Mouse (Mus musculus) macrophage (primary cell): Measurements from ENCODE around the gene March7. TPM values are rescaled to one million over a fixed set of nuclear protein-coding genes. Genes with fewer than 3 reads are reported as not detected.

Source experiments
- H3K27ac ChIP-seq: fragments of 350-480 bp; formaldehyde crosslinking; 2 replicates; pipeline ENCODE4 v1.9.0; 2021
- H3K36me3 ChIP-seq: fragments of 350-480 bp; formaldehyde crosslinking; 2 replicates; pipeline ENCODE4 v1.9.0; 2021; ENCODE audit errors: inconsistent target
- H3K4me3 ChIP-seq: fragments of 350-480 bp; formaldehyde crosslinking; 2 replicates; pipeline ENCODE4 v1.9.0; 2021; ENCODE audit errors: inconsistent target
- H3K79me2 ChIP-seq: fragments of 350-480 bp; formaldehyde crosslinking; 2 replicates; pipeline ENCODE4 v1.9.0; 2021; ENCODE audit errors: inconsistent target
- WGBS: methylation state at CpG from one replicate; pipeline ENCODE4 v1.1.7; 2026; ENCODE audit warnings: inconsistent platforms; ENCODE audit not compliant: missing documents; 5-methylcytosine and 5-hydroxymethylcytosine counted together
- polyA plus RNA-seq: library from polyadenylated mRNA; stranded (reverse); fragments of 250-400 nt; gene quantifications from 3 replicates; pipeline ENCODE4 v1.2.4, GENCODE M21; 2018; ENCODE audit warnings: inconsistent platforms

Gene March7
- polyA plus RNA-seq, 1 experiment from 2014 or later, result 40.1 TPM

DNA sequence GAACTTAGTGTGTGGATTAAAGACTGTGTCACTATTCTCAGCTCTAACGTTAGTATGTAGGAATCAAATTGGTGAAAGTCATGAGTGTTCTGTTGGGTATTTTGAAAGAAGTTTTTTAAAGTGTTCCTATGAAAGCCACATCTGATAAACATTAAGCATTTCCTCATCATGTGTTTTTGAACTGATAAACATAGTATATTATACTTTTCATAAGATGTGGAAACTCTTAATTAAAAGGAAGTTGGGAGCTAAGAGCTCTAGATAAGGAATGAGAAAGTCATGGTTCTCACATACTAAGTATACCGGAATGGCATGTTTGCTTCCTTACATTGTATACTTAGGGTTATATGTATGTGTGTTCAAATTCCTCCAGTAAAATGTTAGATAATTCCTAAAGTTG, 20.7 kb downstream of the March7 start:
- Histone ChIP-seq H3K79me2 (peaks cover 96% of the 10 kb centered on the region), H3K27ac (no peak overlapping the region), H3K4me3 (no peak overlapping the region), H3K36me3 (peaks cover 54% of the 10 kb centered on the region)
- WGBS, result 84% methylated on average over 2 of the region's 2 CpGs

DNA sequence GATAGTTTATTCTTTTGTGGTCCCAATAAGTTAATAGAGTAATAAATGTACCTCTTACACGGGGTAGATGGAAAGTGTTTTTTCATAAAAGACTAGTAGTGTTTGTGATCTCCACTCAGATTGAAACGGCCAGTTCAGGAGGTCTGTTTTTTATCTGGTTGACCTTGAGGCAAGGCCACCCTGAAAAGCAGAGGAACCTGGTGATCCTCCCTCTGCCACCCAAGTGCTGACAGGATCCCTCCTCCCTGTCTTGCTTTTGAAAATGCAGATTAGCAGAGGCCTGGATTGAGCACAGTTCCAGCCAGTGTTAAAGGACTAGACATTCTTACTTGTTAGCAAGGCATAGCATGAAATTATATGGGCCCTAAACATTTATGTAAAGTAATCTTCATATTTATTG, 23.5 kb downstream of the March7 start:
- peaks cover 72% of the 10 kb centered on the region for H3K79me2 ChIP-seq
- 86% methylated on average over 2 of the region's 2 CpGs for WGBS
- H3K4me3 ChIP-seq, result no peak overlapping the region
- H3K27ac ChIP-seq, result no peak overlapping the region
- peaks cover 82% of the 10 kb centered on the region for H3K36me3 ChIP-seq

- WGBS, result 93% methylated on average over 7 of the region's 7 CpGs
- Histone ChIP-seq H3K79me2 (peaks cover 59% of the 10 kb centered on the region), H3K4me3 (no peak overlapping the region), H3K36me3 (peaks cover 92% of the 10 kb centered on the region), H3K27ac (no peak overlapping the region)
These were observed 24.8 kb downstream of the March7 start for GRCm38 (mm10) chr2:60234506-60234905.

DNA sequence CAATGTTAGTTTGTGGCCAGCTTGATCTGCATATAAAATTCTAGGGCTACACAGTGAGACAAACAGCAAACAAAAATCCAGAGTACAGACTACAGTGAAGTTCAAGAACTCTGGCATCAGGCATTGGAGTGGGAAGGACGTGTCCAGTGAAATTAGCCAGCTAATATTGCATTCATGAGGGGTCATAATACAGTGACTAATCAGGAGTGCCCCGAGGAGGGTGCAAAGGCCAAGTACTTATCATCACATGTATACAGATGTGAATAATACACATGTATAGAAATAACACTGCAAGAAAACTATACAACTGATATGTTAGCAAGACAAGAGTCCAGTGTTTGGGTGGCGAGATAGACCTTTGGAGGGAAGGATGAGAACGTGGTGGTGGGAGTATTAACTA, 43.1 kb downstream of the March7 start:
- H3K27ac ChIP-seq, result no peak overlapping the region
- H3K4me3 ChIP-seq, result no peak overlapping the region
- WGBS, result 95% methylated on average over 4 of the region's 4 CpGs
- H3K79me2 ChIP-seq, result no peaks in the 10 kb centered on the region
- H3K36me3 ChIP-seq, result peaks cover 24% of the 10 kb centered on the region; the same call in 1 of the 2 replicates

- Histone ChIP-seq H3K36me3 (peaks cover 24% of the 10 kb centered on the region; the same call in 1 of the 2 replicates), H3K79me2 (no peaks in the 10 kb centered on the region), H3K4me3 (no peak overlapping the region), H3K27ac (no peak overlapping the region)
These were observed 43.8 kb downstream of the March7 start for GRCm38 (mm10) chr2:60253506-60253905.

- peaks cover 10% of the 10 kb centered on the region; the same call in 1 of the 2 replicates for H3K36me3 ChIP-seq
- no peaks in the 10 kb centered on the region for H3K79me2 ChIP-seq
- no peak overlapping the region for H3K27ac ChIP-seq
- H3K4me3 ChIP-seq, result no peak overlapping the region
- 71% methylated on average over 1 of the region's 2 CpGs for WGBS
These were observed 47.1 kb downstream of the March7 start for GRCm38 (mm10) chr2:60256751-60257150.

- H3K79me2 ChIP-seq, result no peaks in the 10 kb centered on the region
- no peak overlapping the region for H3K4me3 ChIP-seq
- WGBS, result 92% methylated on average over 5 of the region's 5 CpGs
- H3K36me3 ChIP-seq, result peaks cover 3% of the 10 kb centered on the region; the same call in 1 of the 2 replicates
- no peak overlapping the region for H3K27ac ChIP-seq
These were observed 49.5 kb downstream of the March7 start for GRCm38 (mm10) chr2:60259186-60259585.

DNA sequence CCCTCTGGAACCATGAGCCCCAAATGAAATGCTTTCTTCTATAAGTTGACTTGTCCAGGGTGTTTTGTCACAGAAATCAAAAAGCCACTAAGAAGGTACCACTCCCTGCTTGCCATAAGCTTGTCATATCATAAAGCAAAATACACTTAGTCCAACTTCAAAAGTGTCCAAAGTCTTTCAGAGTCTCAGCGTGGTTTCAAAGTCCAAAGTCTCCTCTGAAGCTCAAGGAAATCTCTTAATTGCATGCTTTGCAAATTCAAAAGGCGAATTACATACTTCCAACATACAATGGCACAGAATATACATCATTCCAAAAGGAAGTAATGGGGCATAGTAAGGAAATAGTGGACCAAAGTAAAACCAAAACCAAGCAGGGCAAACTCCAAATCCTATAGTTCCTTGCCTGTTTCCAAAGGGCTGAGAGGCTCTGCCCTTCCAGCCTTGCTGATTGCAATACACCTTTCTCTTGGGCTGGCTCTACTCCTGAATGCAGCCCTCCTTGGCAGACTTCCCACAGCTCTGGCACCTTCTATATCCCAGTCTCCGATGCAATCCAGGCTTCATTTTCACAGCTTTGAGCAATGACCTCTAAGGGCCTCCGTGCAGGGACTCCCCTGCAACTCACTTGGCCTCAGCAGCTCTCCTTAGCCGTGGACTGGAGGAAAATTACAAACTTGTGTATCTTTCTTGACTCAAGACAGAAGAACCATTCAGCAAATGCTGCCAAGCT, 51.1 kb downstream of the March7 start:
- H3K4me3 ChIP-seq, result no peak overlapping the region
- H3K27ac ChIP-seq, result no peak overlapping the region
- no peaks in the 10 kb centered on the region for H3K79me2 ChIP-seq
- 94% methylated on average over 5 of the region's 5 CpGs for WGBS
- no peaks in the 10 kb centered on the region; the same call in 1 of the 2 replicates for H3K36me3 ChIP-seq

DNA sequence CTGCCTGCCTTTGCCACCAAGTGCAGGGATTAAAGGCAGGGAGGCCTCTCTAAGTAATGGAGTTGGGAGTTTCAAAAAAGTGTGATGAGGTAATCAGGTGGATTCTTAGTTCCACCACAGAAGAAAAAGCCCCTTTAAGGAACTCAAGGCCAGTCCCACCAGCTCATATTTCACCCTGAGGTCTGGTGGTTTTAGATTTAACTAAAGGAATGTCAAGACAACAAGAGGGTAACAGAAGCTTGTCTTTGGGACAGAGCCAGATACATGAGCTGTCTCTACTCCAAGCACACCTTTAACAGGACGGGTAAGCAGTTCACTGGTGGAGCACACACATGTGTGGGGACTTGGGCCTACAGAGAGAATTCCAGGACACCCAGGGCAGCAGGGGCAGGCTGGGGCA, 57.9 kb downstream of the March7 start:
- no peaks in the 10 kb centered on the region for H3K79me2 ChIP-seq
- no peak overlapping the region for H3K27ac ChIP-seq
- H3K36me3 ChIP-seq, result no peaks in the 10 kb centered on the region
- no peak overlapping the region for H3K4me3 ChIP-seq
- WGBS, result 100% methylated on average over 1 of the region's 1 CpGs

DNA sequence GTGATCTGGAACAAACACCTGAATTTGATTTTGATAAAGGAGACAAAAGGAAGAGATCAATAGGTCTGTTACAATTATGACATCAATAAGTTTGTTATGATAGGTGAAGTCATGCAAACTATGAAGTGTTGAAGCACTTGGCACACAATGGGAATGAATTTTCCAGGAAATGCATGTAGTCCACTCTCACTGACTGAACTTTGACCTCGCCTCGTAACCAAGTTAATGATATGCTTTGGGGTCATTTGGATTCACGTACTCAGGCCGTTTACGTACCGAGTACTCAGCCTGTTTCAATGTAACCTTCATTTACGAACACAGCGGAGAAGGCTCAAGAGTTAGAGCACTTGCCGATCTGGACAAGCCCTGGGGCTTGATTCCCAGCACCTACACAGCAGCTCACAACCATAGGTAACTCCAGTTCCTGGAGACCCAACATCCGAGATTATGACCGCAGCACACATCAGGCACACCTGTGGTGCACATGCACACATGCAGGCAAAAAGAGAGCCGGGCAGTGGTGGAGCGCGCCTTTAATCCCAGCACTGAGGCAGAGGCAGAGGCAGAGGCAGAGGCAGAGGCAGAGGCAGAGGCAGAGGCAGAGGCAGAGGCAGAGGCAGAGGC, 60.3 kb downstream of the March7 start:
- WGBS, result 96% methylated on average over 9 of the region's 14 CpGs
- H3K36me3 ChIP-seq, result no peaks in the 10 kb centered on the region
- H3K4me3 ChIP-seq, result no peak overlapping the region
- no peaks in the 10 kb centered on the region for H3K79me2 ChIP-seq
- H3K27ac ChIP-seq, result no peak overlapping the region

GRCm38 (mm10) chr2:60278627-60279026, 68.9 kb downstream of the March7 start:
- H3K27ac ChIP-seq, result no peak overlapping the region
- no peak overlapping the region for H3K4me3 ChIP-seq
- H3K79me2 ChIP-seq, result peaks cover 19% of the 10 kb centered on the region; the same call in 1 of the 2 replicates
- H3K36me3 ChIP-seq, result no peaks in the 10 kb centered on the region
- 27% methylated on average over 4 of the region's 4 CpGs for WGBS

- WGBS, result 90% methylated on average over 2 of the region's 4 CpGs
- H3K27ac ChIP-seq, result no peak overlapping the region
- no peak overlapping the region for H3K4me3 ChIP-seq
- H3K79me2 ChIP-seq, result peaks cover 19% of the 10 kb centered on the region; the same call in 1 of the 2 replicates
- no peaks in the 10 kb centered on the region for H3K36me3 ChIP-seq
These were observed 72.9 kb downstream of the March7 start for GRCm38 (mm10) chr2:60282625-60283024.

DNA sequence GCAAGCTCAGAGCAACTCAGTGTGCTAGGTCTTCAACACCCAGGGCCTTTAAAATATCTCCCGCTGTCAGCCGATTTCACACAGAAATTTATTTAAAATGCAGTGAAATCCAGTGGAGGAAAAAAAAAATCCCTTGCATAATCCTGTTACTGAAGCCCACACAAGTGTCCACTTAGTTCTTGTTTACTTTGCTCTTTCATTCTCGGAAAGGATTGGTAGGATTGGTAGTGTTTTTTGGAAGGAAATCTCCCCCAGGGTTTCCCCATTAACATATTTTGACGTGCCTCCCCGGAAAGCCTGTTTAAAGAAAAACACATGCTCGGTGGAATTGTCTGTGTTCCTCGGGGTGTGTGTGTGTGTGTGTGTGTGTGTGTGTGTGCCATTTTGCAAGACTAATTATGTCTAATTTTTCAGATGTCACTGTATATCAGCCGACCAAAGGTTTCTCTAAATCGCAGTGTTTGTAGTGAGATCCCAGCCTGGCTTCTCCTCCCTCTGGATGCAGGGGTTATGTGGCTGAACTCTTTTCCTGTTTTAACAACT, 73.6 kb downstream of the March7 start:
- WGBS, result 41% methylated on average over 9 of the region's 9 CpGs
- H3K79me2 ChIP-seq, result peaks cover 19% of the 10 kb centered on the region; the same call in 1 of the 2 replicates
- H3K36me3 ChIP-seq, result no peaks in the 10 kb centered on the region
- peak overlapping the region; percentile 73 for H3K27ac ChIP-seq
- H3K4me3 ChIP-seq, result peak overlapping the region; percentile 48

DNA sequence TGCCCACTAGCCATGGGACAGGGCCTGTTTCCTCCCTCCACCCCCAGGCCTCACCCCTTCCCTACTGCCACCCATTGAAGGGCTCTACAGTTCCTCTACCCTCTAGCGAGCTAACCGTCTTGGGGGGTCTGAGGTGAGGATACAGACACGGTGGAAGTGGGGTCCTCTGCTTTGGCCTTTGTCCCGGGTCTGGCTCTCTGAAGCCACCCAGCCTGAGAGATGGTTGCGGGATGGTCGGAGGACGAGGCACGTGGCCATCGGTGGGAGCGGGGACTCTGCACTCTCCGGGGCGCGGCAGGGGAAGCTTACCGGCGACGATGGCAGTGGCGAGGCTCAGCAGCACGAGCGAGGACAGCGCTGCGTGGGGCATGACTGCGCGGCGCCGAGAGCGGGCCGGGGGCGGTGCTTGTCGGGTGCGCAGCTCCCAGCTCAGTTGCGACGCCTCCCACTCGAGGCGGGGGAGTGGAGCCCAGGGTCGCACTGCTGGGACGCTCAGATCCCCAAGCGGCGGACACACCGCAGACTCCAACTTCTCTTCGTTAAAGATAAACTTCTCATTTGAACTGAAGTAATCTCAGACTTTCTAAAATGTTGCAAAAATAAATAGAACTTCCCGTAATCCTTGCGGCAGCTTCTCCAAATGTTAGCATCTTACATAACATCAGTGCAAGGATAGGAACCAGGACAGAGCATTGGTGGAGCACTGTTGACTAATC, 74.2 kb downstream of the March7 start:
- Histone ChIP-seq H3K27ac (peak overlapping the region; percentile 73), H3K79me2 (peaks cover 19% of the 10 kb centered on the region; the same call in 1 of the 2 replicates), H3K36me3 (no peaks in the 10 kb centered on the region), H3K4me3 (peak overlapping the region; percentile 48)
- WGBS, result under 1% methylated on average over 42 of the region's 42 CpGs

DNA sequence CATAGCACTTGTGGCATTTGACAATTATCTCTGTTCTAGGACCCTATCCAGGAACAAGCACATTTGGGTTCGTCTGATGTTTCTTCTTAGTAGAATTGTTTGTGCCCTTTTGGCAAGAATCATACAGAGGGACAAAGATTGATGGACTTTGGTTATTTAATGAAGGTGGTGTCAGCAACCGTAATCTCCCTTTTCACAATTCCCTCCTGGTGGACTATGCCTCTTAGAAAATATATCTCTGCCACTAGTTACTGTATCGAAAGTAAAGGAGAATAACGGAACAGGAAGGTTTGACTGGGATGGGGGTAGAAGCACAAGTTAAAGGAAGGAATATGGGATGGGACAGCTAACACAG, 74.8 kb downstream of the March7 start, which contains the start of gene Cd302:
Cd302 (minus strand) TSS at position 22 of the 355 bp plus-strand sequence.
- Histone ChIP-seq H3K79me2 (peaks cover 19% of the 10 kb centered on the region; the same call in 1 of the 2 replicates), H3K27ac (peak within 1 kb of the TSS; percentile 73), H3K36me3 (no peaks in the 10 kb centered on the region), H3K4me3 (peak within 1 kb of the TSS; percentile 48)
- 27% methylated on average over 4 of the region's 4 CpGs for WGBS
